Mouse (Mus musculus) liver, adult 2 months (tissue): ENCODE results near the gene Trem3. TPM values are rescaled to one million over a fixed set of nuclear protein-coding genes. Genes with fewer than 3 reads are reported as not detected.

Experiments used
- DNase-seq: peaks from one replicate; pipeline ENCODE4 v3.0.0-alpha.2; 2011; ENCODE audit warnings: low read depth, low spot score; ENCODE audit errors: extremely low read depth
- H3K27ac ChIP-seq: fragments of 200-500 bp; replicated peaks from 2 replicates; pipeline ENCODE4 v1.5.1; 2012; ENCODE audit warnings: low read depth, mild to moderate bottlenecking, control low read depth, inconsistent platforms, low read length; ENCODE audit not compliant: insufficient read depth
- H3K27me3 ChIP-seq: fragments of 200-500 bp; 2 replicates; pipeline ENCODE4 v1.6.1; 2012; ENCODE audit warnings: mild to moderate bottlenecking, moderate library complexity, low read length, inconsistent platforms; ENCODE audit not compliant: control insufficient read depth, insufficient read depth
- H3K36me3 ChIP-seq: fragments of 200-500 bp; 2 replicates; pipeline ENCODE4 v1.6.1; 2012; ENCODE audit warnings: low read length, inconsistent platforms; ENCODE audit not compliant: control insufficient read depth, insufficient read depth
- H3K4me1 ChIP-seq: fragments of 200-500 bp; 2 replicates; pipeline ENCODE4 v1.6.1; 2011; ENCODE audit warnings: low read length; ENCODE audit not compliant: control insufficient read depth, insufficient read depth
- H3K4me3 ChIP-seq: fragments of 200-500 bp; 2 replicates; pipeline ENCODE4 v1.5.1; 2011; ENCODE audit warnings: low read depth, mild to moderate bottlenecking, control low read depth, low read length, moderate library complexity; ENCODE audit not compliant: insufficient read depth
- H3K79me2 ChIP-seq: fragments of 200-500 bp; 2 replicates; pipeline ENCODE4 v1.6.1; 2012; ENCODE audit warnings: inconsistent platforms, mild to moderate bottlenecking, low read length, moderate library complexity; ENCODE audit not compliant: control insufficient read depth, insufficient read depth
- H3K9ac ChIP-seq: fragments of 200-500 bp; 2 replicates; pipeline ENCODE4 v1.6.1; 2012; ENCODE audit warnings: low read depth, mild to moderate bottlenecking, control low read depth, inconsistent platforms, low read length
- CTCF ChIP-seq: fragments of 200-500 bp; IDR thresholded peaks from 2 replicates; pipeline ENCODE4 v1.5.1; 2011; ENCODE audit warnings: low read depth, low read length, control low read depth
- POLR2A ChIP-seq: fragments of 200-500 bp; IDR thresholded peaks from 2 replicates; pipeline ENCODE4 v1.6.1; 2011; ENCODE audit warnings: low read length, control low read depth; ENCODE audit not compliant: insufficient read depth; ENCODE audit errors: extremely low read depth
- WGBS: fragments of 180-500 bp; shearing (Covaris S2); methylation state at CpG from one replicate; pipeline ENCODE4 v1.1.7; 2018; 5-methylcytosine and 5-hydroxymethylcytosine counted together
- polyA plus RNA-seq: library from polyadenylated mRNA; depleted of rRNA; stranded (reverse); fragments of >200 nt; gene quantifications from 2 replicates; pipeline ENCODE4 v1.2.3, GENCODE M21; 2012
- total RNA-seq: library from RNA; depleted of rRNA; stranded (reverse); fragments of >200 nt; gene quantifications from 2 replicates; pipeline ENCODE4 v1.2.3, GENCODE M21; 2014

Trem3 gene
- total and polyA plus RNA-seq, 2 experiments: 0.09 TPM; not detected in 1

GRCm38 (mm10) chr17:48272598-48272997 lies 25.0 kb downstream of the Trem3 start:
- no peak for DNase-seq
- Histone ChIP-seq H3K27me3 (no peaks in the 10 kb centered on the region), H3K9ac (no peak overlapping the region), H3K4me1 (no peaks in the 10 kb centered on the region), H3K79me2 (no peaks in the 10 kb centered on the region), H3K27ac (no peak overlapping the region), H3K36me3 (no peaks in the 10 kb centered on the region), H3K4me3 (no peak overlapping the region)
- WGBS: 80% methylated on average over 4 of the region's 4 CpGs
- no peak for TF ChIP-seq CTCF
- no peak for TF ChIP-seq POLR2A

GRCm38 (mm10) chr17:48274098-48274497 lies 26.5 kb downstream of the Trem3 start:
- H3K27ac ChIP-seq: no peak overlapping the region
- TF ChIP-seq CTCF (no peak), POLR2A (no peak)
- H3K9ac ChIP-seq: no peak overlapping the region
- H3K4me1 ChIP-seq: no peaks in the 10 kb centered on the region
- no peak overlapping the region for H3K4me3 ChIP-seq
- H3K27me3 ChIP-seq: no peaks in the 10 kb centered on the region; the same call in 1 of the 2 replicates
- DNase-seq: no peak
- no peaks in the 10 kb centered on the region for H3K36me3 ChIP-seq
- H3K79me2 ChIP-seq: no peaks in the 10 kb centered on the region
- 69% methylated on average over 4 of the region's 4 CpGs for WGBS

- peak; percentile 69 for DNase-seq
- Histone ChIP-seq H3K36me3 (no peaks in the 10 kb centered on the region), H3K9ac (no peak overlapping the region), H3K4me1 (no peaks in the 10 kb centered on the region), H3K27ac (no peak overlapping the region), H3K4me3 (no peak overlapping the region), H3K27me3 (no peaks in the 10 kb centered on the region; the same call in 1 of the 2 replicates), H3K79me2 (no peaks in the 10 kb centered on the region)
- WGBS: 28% methylated on average over 6 of the region's 6 CpGs
- TF ChIP-seq CTCF (peak; percentile 68), POLR2A (no peak)
Observed at GRCm38 (mm10) chr17:48274885-48275284, 27.3 kb downstream of the Trem3 start.

- no peaks in the 10 kb centered on the region for H3K79me2 ChIP-seq
- H3K27me3 ChIP-seq: no peaks in the 10 kb centered on the region; the same call in 1 of the 2 replicates
- H3K36me3 ChIP-seq: no peaks in the 10 kb centered on the region
- DNase-seq: no peak
- H3K27ac ChIP-seq: no peak overlapping the region
- no peak overlapping the region for H3K9ac ChIP-seq
- WGBS: 58% methylated on average over 7 of the region's 7 CpGs
- TF ChIP-seq CTCF (no peak), POLR2A (no peak)
- H3K4me3 ChIP-seq: no peak overlapping the region
- no peaks in the 10 kb centered on the region for H3K4me1 ChIP-seq
Observed at GRCm38 (mm10) chr17:48275736-48276135, 28.2 kb downstream of the Trem3 start.

GRCm38 (mm10) chr17:48278381-48278780 lies 30.8 kb downstream of the Trem3 start:
- TF ChIP-seq POLR2A (no peak), CTCF (no peak)
- Histone ChIP-seq H3K4me1 (no peaks in the 10 kb centered on the region), H3K27me3 (peaks cover 3% of the 10 kb centered on the region; the same call in 1 of the 2 replicates), H3K36me3 (no peaks in the 10 kb centered on the region), H3K79me2 (no peaks in the 10 kb centered on the region), H3K27ac (no peak overlapping the region), H3K4me3 (no peak overlapping the region), H3K9ac (no peak overlapping the region)
- no peak for DNase-seq

GRCm38 (mm10) chr17:48279002-48279401 lies 31.4 kb downstream of the Trem3 start:
- no peak overlapping the region for H3K4me3 ChIP-seq
- WGBS: 78% methylated on average over 4 of the region's 4 CpGs
- no peaks in the 10 kb centered on the region for H3K36me3 ChIP-seq
- no peak overlapping the region for H3K9ac ChIP-seq
- H3K27ac ChIP-seq: no peak overlapping the region
- DNase-seq: no peak
- peaks cover 3% of the 10 kb centered on the region; the same call in 1 of the 2 replicates for H3K27me3 ChIP-seq
- no peaks in the 10 kb centered on the region for H3K4me1 ChIP-seq
- no peaks in the 10 kb centered on the region for H3K79me2 ChIP-seq
- TF ChIP-seq CTCF (no peak), POLR2A (no peak)
